Mouse (Mus musculus) E14TG2a.4 (cell line): ENCODE measurements around the gene Adam8.
A peak's percentile ranks its signal among the peaks of the same experiment; 100 is the strongest.

Source experiments
- H3K27me3 ChIP-seq: 2 replicates; pipeline ENCODE4 v1.6.1; 2014; ENCODE audit warnings: low read length, control low read depth; ENCODE audit not compliant: insufficient read depth
- H3K36me3 ChIP-seq: 2 replicates; pipeline ENCODE4 v1.6.1; 2014; ENCODE audit warnings: low read length, control low read depth; ENCODE audit not compliant: insufficient read depth
- H3K4me1 ChIP-seq: replicated peaks from 2 replicates; pipeline ENCODE4 v1.6.1; 2014; ENCODE audit warnings: low read depth, low read length, control low read depth
- H3K4me3 ChIP-seq: replicated peaks from 2 replicates; pipeline ENCODE4 v1.5.1; 2014; ENCODE audit warnings: mild to moderate bottlenecking, low read length
- H3K9me3 ChIP-seq: 2 replicates; pipeline ENCODE4 v1.6.1; 2014; ENCODE audit warnings: low read length, control low read depth
- CTCF ChIP-seq: conservative IDR thresholded peaks from 2 replicates; pipeline ENCODE4 v1.5.1; 2014; ENCODE audit warnings: low read length
- NANOG ChIP-seq: IDR thresholded peaks from 2 replicates; pipeline ENCODE4 v1.6.1; 2014; ENCODE audit warnings: borderline replicate concordance, low read length, mixed read lengths
- POU5F1 ChIP-seq: IDR thresholded peaks from 2 replicates; pipeline ENCODE4 v1.6.1; 2014; ENCODE audit warnings: low read length, borderline replicate concordance

Adam8 gene

DNA sequence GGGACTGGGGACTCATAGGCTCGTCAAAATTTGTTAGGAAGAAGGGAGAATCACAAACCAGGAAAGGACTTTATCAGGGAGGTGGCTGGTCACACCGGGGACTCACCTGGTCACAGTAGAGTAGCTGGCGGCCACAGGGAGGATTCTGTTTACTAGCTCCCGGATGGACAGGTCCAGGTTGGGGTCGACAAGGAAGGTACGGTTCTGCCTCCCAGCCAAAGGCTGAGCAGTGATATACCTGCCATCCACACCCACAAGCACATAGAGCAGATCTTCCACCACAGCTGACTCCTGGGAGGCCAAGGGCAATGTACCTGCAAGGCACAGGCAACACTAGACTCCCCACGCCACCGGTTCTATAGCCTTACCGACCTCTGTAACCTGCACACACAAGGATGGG lies 15.4 kb upstream of the Adam8 start:
- Histone ChIP-seq H3K9me3 (peaks cover 82% of the 10 kb centered on the region), H3K27me3 (no peaks in the 10 kb centered on the region), H3K4me1 (no peaks in the 10 kb centered on the region), H3K36me3 (peaks cover 69% of the 10 kb centered on the region), H3K4me3 (no peak overlapping the region)
- TF ChIP-seq CTCF (no peak), POU5F1 (no peak), NANOG (no peak)

DNA sequence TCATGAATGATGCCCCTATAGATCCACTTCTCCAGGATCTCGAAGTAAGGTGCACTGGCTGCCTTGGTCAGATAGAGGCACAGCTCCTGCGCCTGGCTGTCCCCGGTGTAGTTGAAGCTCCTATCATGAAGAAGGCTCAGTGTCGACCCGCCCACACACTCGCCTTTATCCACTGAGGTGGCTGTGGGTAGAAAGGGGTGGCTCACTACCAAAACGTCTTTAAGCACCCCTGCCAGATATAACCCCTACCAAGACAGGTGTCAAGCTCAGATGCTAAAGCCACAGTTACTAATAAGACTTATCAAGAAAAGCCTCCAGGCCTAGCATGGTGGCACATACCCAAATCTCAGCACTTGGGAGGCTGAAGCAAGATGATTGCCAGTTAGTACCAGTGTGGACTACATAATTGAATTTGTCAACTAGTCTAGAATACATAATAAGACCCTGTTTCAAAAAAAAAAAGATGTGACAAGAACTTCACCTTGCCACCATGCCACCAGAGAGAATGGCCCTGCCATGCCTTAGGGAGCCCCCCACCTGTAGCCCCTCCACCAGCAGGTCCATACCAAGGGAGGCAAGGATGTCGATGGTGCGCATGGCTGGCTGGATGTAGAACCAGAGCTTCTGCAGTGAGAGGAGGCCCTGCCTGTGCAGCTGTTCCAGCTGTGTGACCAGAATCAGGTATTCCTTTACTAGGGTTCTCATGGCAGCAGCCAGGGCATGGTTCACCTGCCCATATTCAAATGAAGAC lies 14.7 kb upstream of the Adam8 start:
- no peak overlapping the region for H3K4me3 ChIP-seq
- H3K9me3 ChIP-seq = peaks cover 78% of the 10 kb centered on the region
- no peaks in the 10 kb centered on the region for H3K4me1 ChIP-seq
- no peaks in the 10 kb centered on the region for H3K27me3 ChIP-seq
- H3K36me3 ChIP-seq = peaks cover 76% of the 10 kb centered on the region
- TF ChIP-seq CTCF = no peak
- no peak for TF ChIP-seq POU5F1
- no peak for TF ChIP-seq NANOG

DNA sequence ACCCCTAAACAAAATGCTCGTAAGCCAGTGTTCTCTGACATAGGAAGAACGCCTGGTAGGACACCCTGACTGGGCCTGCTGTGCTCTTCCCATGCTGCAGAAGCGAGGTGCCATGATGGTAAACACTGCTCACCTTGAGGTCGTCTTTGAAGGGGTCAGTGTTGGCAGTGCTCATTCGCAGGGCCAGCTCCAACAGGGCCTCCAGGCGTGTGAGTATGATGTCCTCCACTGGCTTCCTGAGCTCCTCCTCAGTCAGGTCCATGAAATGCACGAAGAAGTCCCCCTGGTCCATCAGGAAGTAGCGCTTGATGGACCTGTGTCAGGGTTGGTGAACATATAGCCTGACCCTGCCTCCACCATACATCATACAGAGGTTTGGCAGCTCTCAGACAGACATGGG lies 12.3 kb upstream of the Adam8 start:
- Histone ChIP-seq H3K4me1 (no peaks in the 10 kb centered on the region), H3K4me3 (no peak overlapping the region)
- TF ChIP-seq POU5F1 (no peak), NANOG (no peak), CTCF (no peak)

DNA sequence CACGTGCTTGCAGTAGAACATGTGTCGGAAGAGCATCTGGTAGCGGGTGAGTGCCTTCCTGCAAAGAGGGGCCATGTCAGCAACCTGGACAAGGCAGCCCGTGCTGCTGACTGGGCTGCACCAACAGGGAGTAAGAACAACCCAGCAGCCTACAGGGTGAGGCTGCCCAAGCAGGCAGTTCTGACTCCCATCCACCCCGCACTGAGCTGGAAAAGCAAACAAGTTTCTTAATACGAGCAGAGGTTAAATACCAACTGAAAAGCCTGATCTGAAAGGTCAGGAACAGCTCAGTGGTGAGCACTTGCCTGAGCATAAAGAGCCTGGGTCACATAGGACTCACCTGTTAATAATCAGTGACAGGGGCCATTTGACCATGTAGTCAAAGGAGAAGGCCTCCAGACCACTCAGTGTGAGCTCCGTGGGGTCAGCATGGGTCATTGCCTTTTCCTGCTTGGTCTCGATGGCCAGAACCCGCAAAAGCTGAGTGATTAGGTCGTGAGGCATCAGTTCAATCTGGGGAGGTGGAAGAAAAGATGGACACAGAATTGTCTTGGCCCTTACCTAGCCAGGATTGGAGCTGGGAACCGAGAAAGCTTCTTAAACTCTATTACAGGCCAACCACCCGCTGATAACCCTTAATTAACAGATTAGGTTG lies 8.9 kb upstream of the Adam8 start:
- TF ChIP-seq POU5F1 (no peak), CTCF (no peak), NANOG (no peak)
- Histone ChIP-seq H3K27me3 (no peaks in the 10 kb centered on the region), H3K4me1 (no peaks in the 10 kb centered on the region)

More for the DNA sequence above, 12.3 kb upstream of the Adam8 start:
- Histone ChIP-seq H3K27me3 (no peaks in the 10 kb centered on the region), H3K9me3 (peaks cover 55% of the 10 kb centered on the region), H3K36me3 (peaks cover 86% of the 10 kb centered on the region)

DNA sequence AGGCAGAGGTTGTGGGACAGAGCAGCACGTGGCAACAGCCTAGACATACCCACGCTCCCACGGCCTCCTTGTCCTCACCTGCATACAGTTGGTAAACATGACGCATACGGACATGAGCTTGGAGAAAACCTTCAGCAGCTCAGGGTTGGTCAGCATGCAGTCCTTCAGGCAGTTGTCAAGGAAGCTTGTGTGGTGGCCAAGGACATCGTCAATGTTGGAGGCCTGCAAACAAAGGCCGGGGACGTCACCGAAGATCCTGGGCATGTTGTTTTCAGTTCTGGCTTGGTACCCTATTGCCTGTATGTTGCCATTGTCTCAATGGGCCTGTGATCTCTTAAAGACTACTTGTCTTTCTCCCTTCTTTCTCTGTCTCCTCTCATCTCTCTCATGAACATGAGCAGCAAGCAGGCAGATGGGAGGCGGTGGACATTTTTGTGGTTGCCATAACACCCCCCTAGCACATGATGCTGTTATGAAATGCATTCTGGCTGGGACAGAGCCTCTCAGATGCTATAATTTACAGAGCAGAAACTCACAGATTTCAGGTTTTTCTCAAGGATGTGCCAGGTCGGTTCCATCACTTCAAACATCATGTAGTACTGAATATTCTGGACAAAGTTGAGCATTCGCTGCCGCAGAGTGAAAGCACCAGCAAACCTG lies 6.5 kb upstream of the Adam8 start:
- Histone ChIP-seq H3K27me3 (no peaks in the 10 kb centered on the region), H3K4me1 (peaks cover 8% of the 10 kb centered on the region), H3K4me3 (no peak overlapping the region), H3K36me3 (peaks cover 82% of the 10 kb centered on the region), H3K9me3 (no peaks in the 10 kb centered on the region)
- TF ChIP-seq NANOG (no peak), CTCF (no peak)

More for the DNA sequence above, 8.9 kb upstream of the Adam8 start:
- Histone ChIP-seq H3K4me3 (no peak overlapping the region), H3K9me3 (peaks cover 20% of the 10 kb centered on the region), H3K36me3 (peaks cover 93% of the 10 kb centered on the region)

DNA sequence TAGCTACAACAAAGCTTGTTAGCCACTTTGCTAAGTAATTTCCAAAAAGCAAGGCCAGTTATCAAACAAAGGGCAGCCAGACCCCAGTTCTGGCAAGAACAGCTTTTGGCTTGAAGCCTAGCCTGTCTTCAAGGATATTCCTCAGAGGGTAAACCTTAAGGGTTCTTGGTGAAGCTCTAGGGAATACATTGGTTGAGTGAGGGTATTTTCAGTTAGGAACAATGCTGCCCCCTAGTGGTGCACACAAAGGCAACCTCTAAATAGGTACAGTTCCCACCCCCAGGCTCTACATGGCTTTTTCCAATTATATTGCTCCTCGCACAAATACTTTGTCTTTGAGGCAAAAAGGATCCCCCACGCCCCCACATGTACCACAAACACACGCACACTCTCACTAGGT lies 2.3 kb upstream of the Adam8 start:
- Histone ChIP-seq H3K4me1 (peaks cover 35% of the 10 kb centered on the region), H3K9me3 (no peaks in the 10 kb centered on the region)
- no peak for TF ChIP-seq NANOG
- TF ChIP-seq CTCF = peak; percentile 86

DNA sequence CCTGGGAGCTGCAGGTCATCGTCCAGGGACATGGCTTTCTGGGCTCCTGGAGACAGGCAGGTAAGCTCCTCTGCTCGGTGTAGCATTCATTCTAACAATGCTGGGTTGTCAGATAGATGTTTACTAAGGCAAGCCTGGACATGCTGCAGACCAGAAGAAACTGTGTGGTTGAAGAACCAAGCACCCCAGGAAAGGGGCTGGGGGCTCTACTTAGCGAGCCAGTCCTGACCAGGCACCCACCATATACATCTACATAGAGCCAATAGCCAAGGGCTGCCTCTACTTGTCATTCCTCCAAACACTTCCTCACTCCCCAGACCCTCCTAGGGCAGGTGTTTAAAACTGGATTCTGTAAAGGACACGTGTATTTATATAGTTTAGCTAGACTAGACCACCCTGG lies 1.8 kb upstream of the Adam8 start:
- H3K36me3 ChIP-seq = peaks cover 42% of the 10 kb centered on the region

More for the DNA sequence above, 2.3 kb upstream of the Adam8 start:
- H3K27me3 ChIP-seq = no peaks in the 10 kb centered on the region; the same call in 1 of the 2 replicates
- no peak overlapping the region for H3K4me3 ChIP-seq
- H3K36me3 ChIP-seq = peaks cover 46% of the 10 kb centered on the region

DNA sequence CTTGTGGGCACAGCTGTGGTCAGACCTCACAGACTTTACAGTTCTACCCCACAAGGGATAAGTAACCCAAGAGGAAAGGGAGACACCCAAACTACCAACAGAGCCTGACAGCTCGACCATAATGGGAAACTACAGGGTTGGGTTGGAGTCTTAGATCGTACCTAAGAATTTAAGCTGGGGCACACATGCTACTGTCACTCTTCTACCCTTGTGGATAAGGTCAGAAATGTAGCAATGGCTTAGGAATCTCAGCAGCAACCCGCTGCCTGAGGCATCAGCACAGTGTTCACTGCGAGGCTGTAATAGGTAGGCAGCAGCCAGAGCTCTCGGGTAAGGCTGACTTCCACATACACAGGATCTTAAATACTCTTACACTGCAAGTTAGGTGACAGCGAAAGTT lies 1.2 kb upstream of the Adam8 start:
- Histone ChIP-seq H3K27me3 (peaks cover 7% of the 10 kb centered on the region; the same call in 1 of the 2 replicates), H3K4me1 (peaks cover 35% of the 10 kb centered on the region), H3K9me3 (no peaks in the 10 kb centered on the region), H3K4me3 (no peak overlapping the region), H3K36me3 (peaks cover 35% of the 10 kb centered on the region)
- TF ChIP-seq POU5F1 = no peak
- no peak for TF ChIP-seq NANOG
- TF ChIP-seq CTCF = no peak

More for the DNA sequence above, 1.8 kb upstream of the Adam8 start:
- no peaks in the 10 kb centered on the region; the same call in 1 of the 2 replicates for H3K27me3 ChIP-seq
- TF ChIP-seq CTCF (no peak), NANOG (no peak), POU5F1 (no peak)
- H3K4me3 ChIP-seq = no peak overlapping the region
- H3K9me3 ChIP-seq = no peaks in the 10 kb centered on the region
- H3K4me1 ChIP-seq = peaks cover 35% of the 10 kb centered on the region
